Mouse (Mus musculus): Measurements from ENCODE around the gene Pon2. TPM values are rescaled to one million over a fixed set of nuclear protein-coding genes. Genes with fewer than 3 reads are reported as not detected.
"Not testable (repeated sequence)": the region's sequence is repeated elsewhere in the genome, so short reads cannot be mapped to it uniquely, and the experiment has no call there.

Pon2 gene
- polyA plus RNA-seq, 1 experiment from 2014 or later, result 23.0 TPM

GRCm38 (mm10) chr6:5245926-5246325, 52.3 kb downstream of the Pon2 start:
- Histone ChIP-seq H3K4me1 (no peaks in the 10 kb centered on the region), H3K4me2 (no peak overlapping the region), H3K36me3 (replicated peaks) (no peaks in the 10 kb centered on the region), H3K4me3 (no peak overlapping the region), H3K27me3 (replicated peaks) (no peaks in the 10 kb centered on the region), H3K9me3 (no peaks in the 10 kb centered on the region), H3K9ac (no peak overlapping the region), H3K27ac (no peak overlapping the region)
- ATAC-seq (replicated peaks), result no peak
- WGBS, result 91% methylated on average over 6 of the region's 6 CpGs

GRCm38 (mm10) chr6:5238799-5239198, 59.5 kb downstream of the Pon2 start:
- H3K36me3 ChIP-seq (replicated peaks), result no peaks in the 10 kb centered on the region
- no peak overlapping the region for H3K27ac ChIP-seq
- H3K27me3 ChIP-seq (replicated peaks), result no peaks in the 10 kb centered on the region
- no peaks in the 10 kb centered on the region for H3K9me3 ChIP-seq
- no peak overlapping the region for H3K4me3 ChIP-seq
- no peak for ATAC-seq (replicated peaks)
- WGBS, result 95% methylated on average over 3 of the region's 3 CpGs
- H3K4me1 ChIP-seq, result no peaks in the 10 kb centered on the region
- no peak overlapping the region for H3K4me2 ChIP-seq
- H3K9ac ChIP-seq, result no peak overlapping the region

- no peaks in the 10 kb centered on the region for H3K9me3 ChIP-seq
- no peaks in the 10 kb centered on the region for H3K36me3 ChIP-seq (replicated peaks)
- no peaks in the 10 kb centered on the region for H3K27me3 ChIP-seq (replicated peaks)
- no peak overlapping the region for H3K4me3 ChIP-seq
- WGBS, result 90% methylated on average over 4 of the region's 4 CpGs
- no peak overlapping the region for H3K9ac ChIP-seq
- no peak overlapping the region for H3K27ac ChIP-seq
- ATAC-seq (replicated peaks), result no peak
- no peak overlapping the region for H3K4me2 ChIP-seq
- no peaks in the 10 kb centered on the region for H3K4me1 ChIP-seq
These were observed 60.7 kb downstream of the Pon2 start for GRCm38 (mm10) chr6:5237510-5237909.

DNA sequence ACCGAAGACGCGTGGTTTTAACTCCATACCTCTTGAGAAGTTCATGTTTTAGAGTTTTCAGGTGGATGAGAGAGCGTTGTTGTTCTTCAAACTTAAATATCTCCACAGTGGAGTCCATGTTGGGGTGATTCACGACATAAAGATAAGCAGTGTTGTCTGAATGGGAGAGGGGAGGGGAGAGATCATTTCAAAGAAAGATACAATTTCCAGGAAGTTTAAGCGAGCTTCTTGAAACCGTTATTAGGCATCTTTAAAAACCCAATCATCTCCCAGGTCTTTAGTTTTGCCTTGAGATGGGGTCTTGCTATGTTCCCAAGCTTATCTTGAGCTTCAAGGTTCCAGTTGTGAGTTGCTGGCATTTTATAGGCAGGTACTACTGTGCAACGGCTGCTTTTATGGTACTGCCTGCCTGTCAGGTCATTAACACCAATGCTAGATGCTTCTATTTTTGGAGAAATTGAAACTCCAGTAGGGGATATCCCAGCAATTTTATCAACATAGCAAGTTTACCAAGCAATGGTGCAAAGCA, 61.3 kb downstream of the Pon2 start:
- H3K9me3 ChIP-seq, result no peaks in the 10 kb centered on the region
- H3K4me3 ChIP-seq, result no peak overlapping the region
- no peak overlapping the region for H3K4me2 ChIP-seq
- H3K36me3 ChIP-seq (replicated peaks), result no peaks in the 10 kb centered on the region
- no peaks in the 10 kb centered on the region for H3K4me1 ChIP-seq
- H3K27ac ChIP-seq, result no peak overlapping the region
- no peaks in the 10 kb centered on the region for H3K27me3 ChIP-seq (replicated peaks)
- no peak overlapping the region for H3K9ac ChIP-seq
- WGBS, result 76% methylated on average over 8 of the region's 8 CpGs
- ATAC-seq (replicated peaks), result no peak

- Histone ChIP-seq H3K9ac (no peak overlapping the region), H3K4me1 (no peaks in the 10 kb centered on the region), H3K9me3 (no peaks in the 10 kb centered on the region), H3K4me3 (no peak overlapping the region), H3K36me3 (replicated peaks) (no peaks in the 10 kb centered on the region), H3K27ac (no peak overlapping the region), H3K27me3 (replicated peaks) (no peaks in the 10 kb centered on the region), H3K4me2 (no peak overlapping the region)
- no peak for ATAC-seq (replicated peaks)
- 77% methylated on average over 3 of the region's 3 CpGs for WGBS
These were observed 63.7 kb downstream of the Pon2 start for GRCm38 (mm10) chr6:5234563-5234962.

- no peaks in the 10 kb centered on the region for H3K4me1 ChIP-seq
- H3K9me3 ChIP-seq, result no peaks in the 10 kb centered on the region
- WGBS, result 95% methylated on average over 1 of the region's 1 CpGs
- H3K4me2 ChIP-seq, result no peak overlapping the region
- no peak overlapping the region for H3K9ac ChIP-seq
- no peak for ATAC-seq (replicated peaks)
- H3K27ac ChIP-seq, result no peak overlapping the region
- H3K27me3 ChIP-seq (replicated peaks), result no peaks in the 10 kb centered on the region
- no peak overlapping the region for H3K4me3 ChIP-seq
- H3K36me3 ChIP-seq (replicated peaks), result no peaks in the 10 kb centered on the region
These were observed 64.4 kb downstream of the Pon2 start for GRCm38 (mm10) chr6:5233812-5234211.

DNA sequence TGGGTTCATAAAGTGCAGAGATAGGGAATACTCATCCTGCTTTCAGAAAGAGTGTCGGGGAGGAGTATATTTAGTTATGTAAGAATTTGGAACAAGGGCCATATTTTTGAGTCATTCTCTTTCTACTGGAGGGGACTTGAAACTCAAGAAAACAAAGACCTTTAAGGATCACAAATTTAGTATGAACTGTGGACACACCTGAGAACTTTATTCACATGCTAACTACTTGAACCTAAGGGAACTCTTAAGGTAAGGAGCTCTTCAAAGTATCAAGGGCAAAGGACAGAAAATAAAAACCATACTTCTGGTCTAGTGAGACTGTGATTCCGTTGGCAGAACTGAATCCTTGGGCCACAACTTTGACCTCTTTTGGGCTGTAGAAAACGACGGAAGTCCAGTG, 66.2 kb downstream of the Pon2 start:
- WGBS, result 88% methylated on average over 4 of the region's 4 CpGs
- no peaks in the 10 kb centered on the region for H3K4me1 ChIP-seq
- H3K27ac ChIP-seq, result no peak overlapping the region
- H3K36me3 ChIP-seq (replicated peaks), result no peaks in the 10 kb centered on the region
- no peak overlapping the region for H3K9ac ChIP-seq
- no peaks in the 10 kb centered on the region for H3K27me3 ChIP-seq (replicated peaks)
- no peak for ATAC-seq (replicated peaks)
- no peak overlapping the region for H3K4me3 ChIP-seq
- no peak overlapping the region for H3K4me2 ChIP-seq
- H3K9me3 ChIP-seq, result no peaks in the 10 kb centered on the region

DNA sequence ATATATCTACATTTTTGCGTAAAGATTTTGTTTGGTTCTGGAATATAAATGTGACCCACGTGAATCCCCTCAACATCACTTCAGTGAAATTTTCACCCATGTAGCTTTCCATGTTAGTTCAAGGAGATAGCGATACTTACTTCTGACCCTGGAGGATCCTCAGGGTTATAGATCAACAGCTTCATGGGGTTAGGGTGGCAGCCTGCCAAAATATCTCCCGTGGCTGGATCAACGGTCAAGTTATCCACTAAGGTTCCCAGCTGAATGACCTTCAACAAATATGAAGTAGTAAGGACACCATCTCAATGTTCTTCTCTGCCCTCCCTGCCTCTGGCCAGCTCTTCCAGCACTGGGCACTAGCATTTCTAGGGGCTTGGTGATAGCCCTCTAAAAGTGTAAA, 68.0 kb downstream of the Pon2 start:
- Histone ChIP-seq H3K4me3 (no peak overlapping the region), H3K4me2 (no peak overlapping the region), H3K27me3 (replicated peaks) (no peaks in the 10 kb centered on the region), H3K9ac (no peak overlapping the region), H3K4me1 (no peaks in the 10 kb centered on the region), H3K27ac (no peak overlapping the region), H3K36me3 (replicated peaks) (no peaks in the 10 kb centered on the region), H3K9me3 (no peaks in the 10 kb centered on the region)
- WGBS, result 92% methylated on average over 5 of the region's 5 CpGs
- no peak for ATAC-seq (replicated peaks)

DNA sequence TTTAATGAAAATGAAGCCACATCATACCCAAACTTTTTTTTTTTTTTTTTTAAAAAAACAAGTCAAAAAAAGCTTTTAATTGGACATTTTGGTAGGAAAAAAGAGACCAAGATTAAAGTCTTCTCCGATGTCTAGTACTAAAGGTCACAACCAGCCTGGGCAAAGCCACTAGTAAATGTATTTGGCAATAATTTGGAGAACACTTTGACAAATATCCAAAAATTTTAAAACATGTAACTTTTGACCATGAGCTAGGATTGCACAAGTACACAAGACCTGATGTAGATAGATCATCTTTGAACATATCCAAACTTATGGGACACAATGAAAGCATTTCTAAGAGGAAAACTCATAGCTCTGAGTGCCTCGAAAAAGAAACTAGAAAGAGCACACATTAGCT, 74.7 kb downstream of the Pon2 start:
- not testable (repeated sequence) for H3K27ac ChIP-seq; H3K4me1 ChIP-seq; H3K4me2 ChIP-seq; H3K9ac ChIP-seq; H3K36me3 ChIP-seq (replicated peaks); H3K9me3 ChIP-seq; ATAC-seq (replicated peaks); H3K4me3 ChIP-seq; H3K27me3 ChIP-seq (replicated peaks)
- WGBS, result 87% methylated on average over 2 of the region's 2 CpGs

GRCm38 (mm10) chr6:5222080-5222479, 76.2 kb downstream of the Pon2 start:
- Histone ChIP-seq H3K9me3 (no peaks in the 10 kb centered on the region), H3K9ac (no peak overlapping the region), H3K4me2 (no peak overlapping the region), H3K27me3 (replicated peaks) (no peaks in the 10 kb centered on the region), H3K27ac (no peak overlapping the region), H3K4me3 (no peak overlapping the region), H3K4me1 (no peaks in the 10 kb centered on the region), H3K36me3 (replicated peaks) (no peaks in the 10 kb centered on the region)
- 76% methylated on average over 3 of the region's 3 CpGs for WGBS
- no peak for ATAC-seq (replicated peaks)

- H3K4me1 ChIP-seq, result no peaks in the 10 kb centered on the region
- no peaks in the 10 kb centered on the region for H3K27me3 ChIP-seq (replicated peaks)
- no peaks in the 10 kb centered on the region for H3K36me3 ChIP-seq (replicated peaks)
- no peak for ATAC-seq (replicated peaks)
- H3K9me3 ChIP-seq, result no peaks in the 10 kb centered on the region
- no peak overlapping the region for H3K27ac ChIP-seq
- H3K4me2 ChIP-seq, result no peak overlapping the region
- H3K4me3 ChIP-seq, result no peak overlapping the region
- H3K9ac ChIP-seq, result no peak overlapping the region
- 93% methylated on average over 4 of the region's 4 CpGs for WGBS
These were observed 80.1 kb downstream of the Pon2 start for GRCm38 (mm10) chr6:5218190-5218589.
